Mouse (Mus musculus) hindbrain, embryonic 16.5 days (tissue): ENCODE results near the gene Cdk1. TPM values are rescaled to one million over a fixed set of nuclear protein-coding genes. Genes with fewer than 3 reads are reported as not detected.

Experiments used
- ATAC-seq: fragments of 200-750 bp; cut with Nextera tagmentation; 2 replicates; pipeline ENCODE4 v1.8.0; 2017; ENCODE audit warnings: moderate TSS enrichment, moderate library complexity
- H3K27ac ChIP-seq: fragments of 300-500 bp; sonication (generic); 2 replicates; pipeline ENCODE4 v1.5.1; 2014; ENCODE audit warnings: low read depth, mild to moderate bottlenecking, control low read depth, low read length, moderate library complexity
- H3K27me3 ChIP-seq: fragments of 300-500 bp; sonication (generic); replicated peaks from 2 replicates; pipeline ENCODE4 v1.6.1; 2014; ENCODE audit warnings: low read length; ENCODE audit not compliant: control insufficient read depth, insufficient read depth
- H3K36me3 ChIP-seq: fragments of 300-500 bp; sonication (generic); 2 replicates; pipeline ENCODE4 v1.6.1; 2014; ENCODE audit warnings: mild to moderate bottlenecking, low read length, moderate library complexity, mixed read lengths; ENCODE audit not compliant: control insufficient read depth, insufficient read depth
- H3K4me1 ChIP-seq: fragments of 300-500 bp; sonication (generic); 2 replicates; pipeline ENCODE4 v1.6.1; 2014; ENCODE audit warnings: low read depth, low read length; ENCODE audit not compliant: control insufficient read depth, insufficient read depth
- H3K4me2 ChIP-seq: fragments of 300-500 bp; sonication (generic); 2 replicates; pipeline ENCODE4 v1.6.1; 2014; ENCODE audit warnings: mild to moderate bottlenecking, low read length, control low read depth, moderate library complexity
- H3K4me3 ChIP-seq: fragments of 300-500 bp; sonication (generic); 2 replicates; pipeline ENCODE4 v1.5.1; 2014; ENCODE audit warnings: mild to moderate bottlenecking, low read length, control low read depth, moderate library complexity
- H3K9ac ChIP-seq: fragments of 300-500 bp; sonication (generic); 2 replicates; pipeline ENCODE4 v1.6.1; 2014; ENCODE audit warnings: low read depth, mild to moderate bottlenecking, control low read depth, low read length, moderate library complexity
- H3K9me3 ChIP-seq: fragments of 300-500 bp; sonication (generic); 2 replicates; pipeline ENCODE4 v1.6.1; 2014; ENCODE audit warnings: mild to moderate bottlenecking, low read length, moderate library complexity; ENCODE audit not compliant: control insufficient read depth
- WGBS: fragments of 180-500 bp; shearing (Covaris S2); extraction: QIAGEN DNeasy Blood & Tissue Kit; methylation state at CpG from one replicate; pipeline ENCODE4 v1.1.7; 2014; 5-methylcytosine and 5-hydroxymethylcytosine counted together
- polyA plus RNA-seq: library from polyadenylated mRNA; unstranded; fragments of >200 nt; fragmentation: Nextera tagmentation; extraction: Ambion mirVana; gene quantifications from 2 replicates; pipeline ENCODE4 v1.2.1, GENCODE M21; 2015

Gene Cdk1
- polyA plus RNA-seq, 1 experiment from 2014 or later = 82.9 TPM

DNA sequence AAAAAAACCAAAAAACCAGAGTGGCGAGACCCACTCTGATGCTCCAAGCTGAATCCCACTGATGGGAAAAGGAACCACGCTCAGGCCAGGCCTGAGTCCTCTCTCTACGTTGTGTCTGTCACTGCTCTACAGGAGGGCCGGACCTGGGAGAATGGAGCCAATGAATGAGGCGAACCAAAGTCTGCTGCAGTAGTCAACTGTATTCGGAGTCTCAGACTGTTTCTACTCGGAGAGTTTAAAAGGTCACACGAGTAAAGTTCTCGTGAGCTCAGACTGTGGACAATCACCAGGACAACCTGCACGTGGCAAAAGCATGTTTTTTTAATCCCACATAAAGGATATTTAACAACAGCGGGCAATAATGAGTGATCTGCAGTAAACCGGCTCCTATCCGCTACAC, 28.8 kb downstream of the Cdk1 start:
- Histone ChIP-seq H3K27ac (no peak overlapping the region), H3K4me3 (no peak overlapping the region), H3K36me3 (no peaks in the 10 kb centered on the region), H3K4me1 (no peaks in the 10 kb centered on the region; the same call in none of the 2 replicates), H3K9me3 (no peaks in the 10 kb centered on the region), H3K27me3 (no peaks in the 10 kb centered on the region), H3K4me2 (no peak overlapping the region), H3K9ac (no peak overlapping the region)
- WGBS = 75% methylated on average over 13 of the region's 13 CpGs
- ATAC-seq = no peak

DNA sequence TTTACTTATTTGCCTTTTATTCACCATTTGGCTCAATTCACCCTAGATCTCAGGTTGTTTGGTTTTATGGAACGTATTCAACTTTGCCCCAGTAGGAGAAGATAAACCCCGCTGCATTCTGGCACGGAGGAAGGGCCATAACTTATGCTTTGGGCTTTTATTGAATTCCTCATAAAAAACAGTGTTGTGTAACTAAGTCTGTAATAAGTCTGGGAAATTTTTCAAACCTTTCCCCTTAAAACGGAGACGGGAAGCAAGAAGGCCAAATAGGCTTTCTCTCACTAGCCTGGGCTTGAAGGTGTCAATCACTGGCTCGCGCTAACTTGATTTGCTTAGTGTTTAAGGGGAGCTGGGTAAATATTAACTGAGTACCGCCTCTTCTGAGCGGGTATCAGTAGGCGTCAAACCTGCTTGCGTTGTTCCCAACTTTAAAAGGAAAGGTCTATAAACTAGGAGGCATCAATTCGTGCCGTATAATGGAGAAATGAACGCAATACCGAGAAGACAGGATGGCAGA, 31.2 kb downstream of the Cdk1 start:
- H3K9me3 ChIP-seq = no peaks in the 10 kb centered on the region
- no peak overlapping the region for H3K4me3 ChIP-seq
- no peaks in the 10 kb centered on the region; the same call in none of the 2 replicates for H3K4me1 ChIP-seq
- H3K36me3 ChIP-seq = no peaks in the 10 kb centered on the region
- ATAC-seq = peak; percentile 7; the same call in 1 of the 2 replicates
- no peaks in the 10 kb centered on the region for H3K27me3 ChIP-seq
- H3K9ac ChIP-seq = no peak overlapping the region
- no peak overlapping the region for H3K27ac ChIP-seq
- peak overlapping the region; percentile 27 for H3K4me2 ChIP-seq
- WGBS = 50% methylated on average over 15 of the region's 15 CpGs

- Histone ChIP-seq H3K27ac (no peak overlapping the region), H3K9ac (no peak overlapping the region), H3K27me3 (no peaks in the 10 kb centered on the region), H3K36me3 (no peaks in the 10 kb centered on the region), H3K4me2 (peak overlapping the region; percentile 27), H3K9me3 (no peaks in the 10 kb centered on the region), H3K4me1 (no peaks in the 10 kb centered on the region; the same call in none of the 2 replicates), H3K4me3 (no peak overlapping the region)
- peak; percentile 86 for ATAC-seq
- WGBS = 41% methylated on average over 21 of the region's 21 CpGs
Observed at GRCm38 (mm10) chr10:69320667-69321518, 31.8 kb downstream of the Cdk1 start.

DNA sequence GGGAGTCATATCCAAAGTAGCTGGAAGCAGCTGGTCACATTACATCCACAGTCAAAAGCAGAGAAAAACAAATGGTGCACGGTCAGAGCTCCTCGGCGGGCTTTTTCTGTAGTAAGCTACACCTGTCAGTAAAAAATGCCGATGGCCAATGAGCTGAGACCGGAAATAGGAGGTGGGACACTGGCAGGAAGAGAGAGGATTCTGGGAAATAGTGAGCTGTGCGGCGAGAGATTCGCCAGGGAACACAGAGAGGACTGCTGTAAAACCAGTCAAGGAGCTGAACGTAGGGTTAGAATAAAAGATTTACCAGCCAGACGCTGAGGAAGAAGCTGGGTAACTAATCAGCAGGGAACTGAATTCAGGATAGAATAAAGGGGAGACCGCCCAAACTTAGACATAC, 34.2 kb downstream of the Cdk1 start:
- no peak overlapping the region for H3K4me2 ChIP-seq
- no peaks in the 10 kb centered on the region for H3K36me3 ChIP-seq
- no peaks in the 10 kb centered on the region for H3K9me3 ChIP-seq
- no peaks in the 10 kb centered on the region; the same call in none of the 2 replicates for H3K4me1 ChIP-seq
- ATAC-seq = no peak
- no peaks in the 10 kb centered on the region for H3K27me3 ChIP-seq
- no peak overlapping the region for H3K9ac ChIP-seq
- 87% methylated on average over 11 of the region's 11 CpGs for WGBS
- no peak overlapping the region for H3K27ac ChIP-seq
- H3K4me3 ChIP-seq = no peak overlapping the region

- no peak overlapping the region for H3K4me2 ChIP-seq
- no peak overlapping the region for H3K9ac ChIP-seq
- H3K9me3 ChIP-seq = no peaks in the 10 kb centered on the region
- H3K4me3 ChIP-seq = no peak overlapping the region
- H3K4me1 ChIP-seq = no peaks in the 10 kb centered on the region
- ATAC-seq = no peak
- H3K27ac ChIP-seq = no peak overlapping the region
- 63% methylated on average over 8 of the region's 8 CpGs for WGBS
- H3K36me3 ChIP-seq = no peaks in the 10 kb centered on the region
- no peaks in the 10 kb centered on the region for H3K27me3 ChIP-seq
Observed at GRCm38 (mm10) chr10:69313944-69314343, 38.8 kb downstream of the Cdk1 start.

- no peak for ATAC-seq
- 68% methylated on average over 16 of the region's 16 CpGs for WGBS
- Histone ChIP-seq H3K4me3 (no peak overlapping the region), H3K9ac (no peak overlapping the region), H3K4me1 (no peaks in the 10 kb centered on the region), H3K4me2 (no peak overlapping the region), H3K27me3 (no peaks in the 10 kb centered on the region), H3K9me3 (no peaks in the 10 kb centered on the region), H3K27ac (no peak overlapping the region), H3K36me3 (no peaks in the 10 kb centered on the region)
Observed at GRCm38 (mm10) chr10:69311867-69312266, 40.9 kb downstream of the Cdk1 start.

DNA sequence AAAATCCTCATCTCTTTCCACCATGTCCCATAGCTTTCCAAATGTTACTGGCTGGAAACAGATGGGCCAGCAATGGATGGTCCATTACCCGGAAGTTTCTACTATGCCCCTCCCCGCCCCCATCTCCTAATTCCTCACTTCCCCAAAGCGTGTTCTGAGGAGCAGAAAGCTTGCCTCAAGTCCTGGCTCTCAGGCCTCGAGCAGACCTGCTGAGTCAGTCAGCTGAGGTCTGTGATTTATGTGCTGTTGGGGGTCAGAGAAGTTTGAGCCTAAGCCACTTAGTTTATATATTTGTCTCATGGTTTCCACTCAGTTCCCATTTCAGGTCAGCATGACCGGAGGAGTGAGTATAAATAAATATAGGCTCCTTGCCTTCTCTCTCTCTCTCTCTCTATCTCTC, 43.6 kb downstream of the Cdk1 start:
- no peak overlapping the region for H3K27ac ChIP-seq
- no peaks in the 10 kb centered on the region for H3K9me3 ChIP-seq
- no peak overlapping the region for H3K9ac ChIP-seq
- 75% methylated on average over 5 of the region's 5 CpGs for WGBS
- H3K4me2 ChIP-seq = no peak overlapping the region
- no peak for ATAC-seq
- no peaks in the 10 kb centered on the region for H3K36me3 ChIP-seq
- H3K27me3 ChIP-seq = no peaks in the 10 kb centered on the region
- no peaks in the 10 kb centered on the region for H3K4me1 ChIP-seq
- no peak overlapping the region for H3K4me3 ChIP-seq

- H3K27me3 ChIP-seq = no peaks in the 10 kb centered on the region
- 50% methylated on average over 5 of the region's 5 CpGs for WGBS
- no peak overlapping the region for H3K9ac ChIP-seq
- no peaks in the 10 kb centered on the region for H3K4me1 ChIP-seq
- no peak overlapping the region for H3K4me2 ChIP-seq
- H3K27ac ChIP-seq = no peak overlapping the region
- peak; percentile 50; the same call in 1 of the 2 replicates for ATAC-seq
- no peak overlapping the region for H3K4me3 ChIP-seq
- H3K36me3 ChIP-seq = no peaks in the 10 kb centered on the region
- no peaks in the 10 kb centered on the region for H3K9me3 ChIP-seq
Observed at GRCm38 (mm10) chr10:69307067-69307466, 45.7 kb downstream of the Cdk1 start.

DNA sequence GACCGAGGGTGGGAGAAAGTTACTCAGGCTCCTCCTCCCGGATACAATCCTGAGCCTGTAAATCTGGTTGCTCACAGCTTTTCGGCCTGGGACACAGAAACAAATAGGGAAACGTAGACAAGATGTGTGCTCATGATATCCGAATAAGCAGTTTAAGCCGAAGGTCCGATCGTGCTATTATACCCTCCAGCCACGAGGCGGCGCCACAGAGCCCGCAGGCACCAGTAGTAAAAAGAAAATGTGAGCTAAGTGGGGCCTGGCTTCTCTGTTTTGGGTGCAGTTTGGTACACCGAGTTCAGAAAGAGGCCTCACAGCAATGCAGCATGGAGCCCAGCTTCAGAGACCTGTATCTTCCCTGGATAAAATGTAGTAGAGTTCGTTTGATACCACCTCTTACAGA, 46.5 kb downstream of the Cdk1 start:
- WGBS = 62% methylated on average over 14 of the region's 14 CpGs
- H3K27ac ChIP-seq = no peak overlapping the region
- no peak overlapping the region for H3K9ac ChIP-seq
- H3K36me3 ChIP-seq = no peaks in the 10 kb centered on the region
- H3K27me3 ChIP-seq = no peaks in the 10 kb centered on the region
- ATAC-seq = no peak
- no peak overlapping the region for H3K4me2 ChIP-seq
- H3K4me3 ChIP-seq = no peak overlapping the region
- H3K9me3 ChIP-seq = no peaks in the 10 kb centered on the region
- no peaks in the 10 kb centered on the region for H3K4me1 ChIP-seq
